Mouse (Mus musculus) small intestine, adult 2 months (tissue): Measurements from ENCODE around the gene Gm45213.

Experiments
- CTCF ChIP-seq: fragments of 200-500 bp; IDR thresholded peaks from 2 replicates; pipeline ENCODE4 v1.5.1; 2012; ENCODE audit warnings: low read depth, mild to moderate bottlenecking, control low read depth, inconsistent platforms, low read length, moderate library complexity, mixed read lengths; ENCODE audit not compliant: insufficient replicate concordance, insufficient read length; ENCODE audit errors: extremely low read depth
- POLR2A ChIP-seq: fragments of 200-500 bp; IDR thresholded peaks from 2 replicates; pipeline ENCODE4 v1.6.1; 2012; ENCODE audit warnings: low read depth, mild to moderate bottlenecking, control low read depth, inconsistent platforms, low read length, moderate library complexity

GRCm38 (mm10) chr7:66091553-66091952 lies 48.2 kb downstream of the Gm45213 start:
- TF ChIP-seq CTCF, result no peak
- no peak for TF ChIP-seq POLR2A
